8 mouse cellular contexts compared by ENCODE assay signal in genomic region chr15:99596056-99596687, GRCm38 (mm10). TPM values are rescaled to one million over a fixed set of nuclear protein-coding genes. Genes with fewer than 3 reads are reported as not detected.
DNase-seq lines count a peak whose midpoint lies in the region; ATAC-seq and TF ChIP-seq lines count a peak whose summit lies in the region.

No protein-coding gene starts in this region.

- H3K4me2 ChIP-seq in hindbrain, embryonic 14.5 days (replicated peaks): no peak overlapping the region

- no peak for TF ChIP-seq CTCF in Patski (IDR thresholded peaks at IDR 0.05)

- DNase-seq in Patski (ENCODE audit: low read depth, low spot score): peak; percentile 57
- DNase-seq in cerebellum, postnatal 10 days: peak; percentile 96 to 97
- DNase-seq in frontal cortex, postnatal 14 days (ENCODE audit: low spot score in 2 of 2): peak; percentile 81
- DNase-seq in hindbrain, embryonic 14.5 days (ENCODE audit: low spot score): peak; percentile 89
- DNase-seq in layer of hippocampus, postnatal 25 days (ENCODE audit: extremely low spot score in 1 of 2, low spot score in 1 of 2): peak; percentile 90
- DNase-seq in lung, postnatal 14 days: peak; percentile 87
- DNase-seq in retina, embryonic 14.5 days (ENCODE audit: low spot score): peak; percentile 95
- peak; percentile 89 for DNase-seq in thymus, postnatal 4 days

- H3K27me3 ChIP-seq in Patski: no peaks in the 10 kb centered on the region
- peaks cover 34% of the 10 kb centered on the region for H3K27me3 ChIP-seq in hindbrain, embryonic 14.5 days (ENCODE audit: control insufficient read depth, insufficient read depth, low read length)

- H3K9me3 ChIP-seq in hindbrain, embryonic 14.5 days (ENCODE audit: control insufficient read depth, low read length): no peaks in the 10 kb centered on the region

- peak; percentile 49 for ATAC-seq in Patski
- peak; percentile 77 for ATAC-seq in hindbrain, embryonic 14.5 days (ENCODE audit: low FRiP score)

- in situ Hi-C loops in Patski (cut with MboI; ENCODE audit: low pct_unique_long_range_greater_than_20kb): loop anchor here (5.0 to 10.0 kb wide), 3 partner anchors 71 to 309 kb away; no protein-coding TSS in a partner anchor

- CTCF ChIA-PET in Patski (lab: Charles Lee): interaction anchor here (0.7 to 5.8 kb wide), 26 partner anchors 8 to 182 kb away, joined by 3 to 66 read pairs (median 6); partner anchors contain the start of genes Asic1 and Racgap1

- under 1% methylated on average over 7 of the region's 7 CpGs for WGBS in hindbrain, embryonic 14.5 days

- peaks cover under 1% of the 10 kb centered on the region; the same call in 1 of the 2 replicates for H3K4me1 ChIP-seq in hindbrain, embryonic 14.5 days (replicated peaks; ENCODE audit: control insufficient read depth, insufficient read depth, low read length)

- no peak overlapping the region for H3K9ac ChIP-seq in hindbrain, embryonic 14.5 days

- POLR2A ChIA-PET in Patski (lab: Charles Lee): interaction anchor here (0.6 to 1.7 kb wide), 3 partner anchors 11 to 176 kb away, joined by 4 read pairs; no protein-coding TSS in a partner anchor

- no peak overlapping the region for H3K27ac ChIP-seq in hindbrain, embryonic 14.5 days

- no peaks in the 10 kb centered on the region for H3K36me3 ChIP-seq in hindbrain, embryonic 14.5 days (replicated peaks; ENCODE audit: control insufficient read depth, insufficient read depth)

- no peak overlapping the region for H3K4me3 ChIP-seq in hindbrain, embryonic 14.5 days (replicated peaks; ENCODE audit: low read length)

RNA-seq across cellular contexts. Expression of gene Aqp6, which starts 5.0 kb away (rescaled TPM):
- polyA plus RNA-seq in Patski (2021): not detected
- polyA plus RNA-seq in hindbrain, embryonic 14.5 days (2014; fragmentation: Nextera tagmentation; extraction: Ambion mirVana): 0.77 and 1.2 TPM in 2 replicates
- not detected for total RNA-seq in layer of hippocampus, postnatal 25 days (2021)

RNA-seq across cellular contexts. Expression of gene Aqp5, which starts 5.6 kb away (rescaled TPM):
- 6.8 TPM for polyA plus RNA-seq in Patski (2021)
- polyA plus RNA-seq in hindbrain, embryonic 14.5 days (2014; fragmentation: Nextera tagmentation; extraction: Ambion mirVana): 0.42 and 1.4 TPM in 2 replicates
- total RNA-seq in layer of hippocampus, postnatal 25 days (2021): under 1 TPM in 1 of 2 experiments, not detected in 1; 0.15 TPM

RNA-seq across cellular contexts. Expression of gene Aqp2, which starts 17.3 kb away (rescaled TPM):
- not detected for polyA plus RNA-seq in Patski (2021)
- polyA plus RNA-seq in hindbrain, embryonic 14.5 days (2014; fragmentation: Nextera tagmentation; extraction: Ambion mirVana): not detected in 2 replicates
- total RNA-seq in layer of hippocampus, postnatal 25 days (2021): under 1 TPM in 1 of 2 experiments, not detected in 1; 0.20 TPM

RNA-seq across cellular contexts. Expression of gene Racgap1, which starts 55.3 kb away (rescaled TPM):
- 74.3 TPM for polyA plus RNA-seq in Patski (2021)
- polyA plus RNA-seq in hindbrain, embryonic 14.5 days (2014; fragmentation: Nextera tagmentation; extraction: Ambion mirVana): 44.9 and 51.3 TPM in 2 replicates
- total RNA-seq in layer of hippocampus, postnatal 25 days (2021): 1 to 10 TPM; 4.4 to 6.2 TPM
